Mouse (Mus musculus) left cerebral cortex, adult 8-10 months (tissue): ENCODE results near the gene Oat. TPM values are rescaled to one million over a fixed set of nuclear protein-coding genes. Genes with fewer than 3 reads are reported as not detected.
A peak's percentile ranks its signal among the peaks of the same experiment; 100 is the strongest.

Experiments used
- DNase-seq, 2 experiments: peaks; one replicate each; pipeline ENCODE4 v3.0.0; 2022; ENCODE audit warnings: low spot score in 2 of 2
- total RNA-seq, 4 experiments: library from RNA; stranded (reverse); gene quantifications; 2 replicates each; pipeline ENCODE4 v1.2.4; 2022

Gene Oat
- total RNA-seq, 4 experiments from 2014 or later: 92.1 to 104 (median 98.2) TPM

DNA sequence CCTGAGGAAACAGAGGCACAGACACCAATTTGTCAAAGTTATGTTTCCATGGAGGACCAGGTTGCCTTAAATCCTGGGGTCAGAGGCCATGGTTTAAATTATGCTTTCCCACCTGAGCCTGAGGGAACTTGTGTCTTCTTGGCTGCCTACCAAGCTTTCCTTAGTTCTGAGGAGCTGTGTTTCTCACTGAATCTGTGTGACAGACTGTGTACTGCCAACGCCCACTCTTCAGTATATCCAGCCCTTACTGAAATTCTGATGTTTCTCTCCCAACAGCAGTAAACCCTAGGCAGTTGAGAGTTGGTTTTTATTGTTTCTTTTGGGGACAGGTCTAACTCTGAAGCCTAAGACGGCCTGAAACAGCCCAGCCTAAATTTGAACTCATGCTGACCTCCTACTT lies 17.6 kb upstream of the Oat start:
- no peak for DNase-seq

DNA sequence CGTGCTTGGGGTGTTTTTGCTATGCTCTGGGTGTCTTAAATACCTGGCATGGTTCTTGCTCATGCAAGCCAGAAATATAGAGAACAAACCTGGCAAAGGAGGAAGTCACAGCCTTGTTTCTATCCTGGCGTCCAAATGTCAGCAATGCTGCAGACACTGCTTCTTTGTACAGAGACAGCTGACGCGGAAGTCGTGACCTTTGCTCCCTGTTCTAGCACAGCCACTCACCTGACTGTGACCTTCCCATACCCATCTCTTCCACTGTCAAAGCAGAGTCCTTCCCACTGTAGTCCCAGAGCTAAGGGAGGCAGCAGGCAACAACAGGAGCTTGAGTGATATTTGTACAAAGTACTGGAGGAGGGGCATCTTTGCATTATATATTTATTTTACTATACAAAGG lies 13.4 kb upstream of the Oat start:
- no peak for DNase-seq

DNA sequence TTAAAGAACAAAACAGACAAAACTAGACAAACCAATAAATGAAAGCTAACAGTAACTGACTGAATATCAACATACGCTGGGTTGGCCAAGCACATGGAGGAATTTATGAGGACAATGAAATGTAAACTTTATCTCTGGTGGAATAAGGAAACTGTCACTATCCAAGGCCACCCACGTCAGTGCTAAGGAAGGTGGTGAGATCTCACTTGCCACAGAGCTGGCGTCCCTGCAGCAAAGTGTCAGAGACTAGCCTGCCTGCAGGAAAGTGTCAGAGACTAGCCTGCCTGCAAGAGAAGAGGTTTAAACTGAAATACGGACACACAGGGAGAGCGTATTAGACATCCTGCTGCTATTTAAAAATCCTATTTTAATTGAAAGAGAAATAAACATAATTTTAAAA lies 11.0 kb upstream of the Oat start:
- no peak for DNase-seq

DNA sequence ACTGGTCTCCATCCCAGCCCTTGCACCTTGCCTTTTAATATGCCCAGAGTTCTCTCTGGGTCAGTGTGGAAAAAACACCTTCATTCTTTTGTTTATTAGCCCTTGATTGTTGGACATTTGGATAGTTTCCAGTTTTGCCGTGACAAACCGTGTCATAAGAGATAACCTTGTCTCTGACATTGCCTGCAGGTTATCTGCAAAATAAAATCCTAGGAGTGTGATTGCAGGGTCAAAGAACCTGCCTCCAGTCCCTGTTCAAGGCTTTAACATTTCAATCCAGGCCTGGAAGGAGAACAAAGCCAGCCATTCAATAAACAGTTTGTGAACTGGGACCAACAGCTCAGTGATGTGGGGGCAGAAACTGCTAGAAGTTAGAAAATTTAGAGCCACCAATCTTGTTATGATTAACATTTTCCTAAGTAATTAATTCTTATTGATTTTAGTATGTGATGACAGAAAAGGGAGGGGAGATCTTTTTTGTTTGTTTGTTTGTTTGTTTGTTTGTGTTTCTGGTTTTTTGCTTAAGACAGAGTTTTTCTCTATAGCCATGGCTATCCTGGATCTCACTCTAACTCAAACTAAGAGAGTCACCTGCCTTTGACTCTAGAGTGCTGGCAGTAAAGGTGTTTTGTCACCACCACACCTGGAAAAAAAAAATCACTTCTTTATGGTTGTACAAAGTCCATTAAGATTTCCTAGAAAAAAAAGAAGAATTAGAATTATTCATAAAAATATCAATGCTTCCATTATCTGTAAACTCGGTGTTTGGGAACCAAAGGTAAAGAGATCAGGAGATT lies 9.7 kb upstream of the Oat start:
- no peak for DNase-seq

DNA sequence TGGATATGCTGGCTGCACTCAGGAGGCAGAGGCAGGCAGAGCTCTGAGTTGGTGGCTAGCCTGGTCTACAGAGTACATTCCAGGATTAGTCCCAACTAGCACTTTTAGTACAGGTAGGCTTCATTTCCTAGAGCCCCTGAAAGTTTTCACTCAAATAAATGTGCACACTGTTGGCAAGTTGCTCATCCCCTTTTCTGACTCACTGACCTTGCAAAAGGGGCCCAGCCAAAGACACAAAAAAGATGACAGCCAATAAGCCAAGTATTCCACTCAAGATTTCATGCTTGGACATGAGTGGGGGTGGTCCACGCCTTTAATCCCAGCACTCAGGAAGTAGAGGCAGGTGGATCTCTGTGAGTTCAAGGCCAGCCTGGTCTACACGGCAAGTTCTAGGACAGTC lies 5.2 kb upstream of the Oat start:
- no peak for DNase-seq

DNA sequence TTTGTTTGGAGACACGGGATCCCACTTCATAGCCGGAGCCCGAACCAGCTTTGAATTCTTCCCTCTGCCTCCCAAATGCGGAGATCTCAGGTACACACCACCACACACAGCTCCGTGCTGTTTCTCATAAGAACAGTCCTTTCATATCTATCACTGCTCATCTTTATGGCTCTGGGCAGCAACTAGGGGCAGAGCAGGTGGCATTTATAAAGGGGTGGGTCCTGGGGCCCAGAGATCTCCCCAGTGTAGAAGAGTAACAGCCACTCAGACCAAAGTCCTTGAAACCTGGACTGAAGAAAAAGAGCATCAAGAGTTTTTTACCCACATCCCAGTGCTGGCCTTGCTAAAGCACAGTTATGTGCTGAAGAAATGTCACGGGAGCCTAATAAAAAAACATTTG lies 4.3 kb upstream of the Oat start:
- no peak for DNase-seq

DNA sequence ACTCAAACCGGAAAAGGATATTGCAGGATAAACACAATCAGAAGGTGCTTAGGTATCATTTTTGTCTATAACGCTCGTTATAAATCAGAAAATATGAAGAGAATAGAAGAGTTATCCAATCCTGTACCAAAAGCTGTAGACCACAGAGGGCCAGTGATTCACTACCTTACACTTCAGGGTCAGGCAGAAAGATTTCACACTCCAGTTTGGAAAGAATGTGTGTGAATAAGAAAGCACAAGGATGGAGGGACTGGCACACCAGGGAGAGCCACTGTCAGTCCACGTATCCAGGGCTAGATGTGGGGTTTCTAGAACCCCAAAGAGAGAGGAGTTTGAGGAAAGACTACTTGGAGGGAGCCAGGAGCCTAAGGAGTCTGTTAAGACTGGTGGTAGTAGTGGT lies 693 bp upstream of the Oat start:
- no peak for DNase-seq

DNA sequence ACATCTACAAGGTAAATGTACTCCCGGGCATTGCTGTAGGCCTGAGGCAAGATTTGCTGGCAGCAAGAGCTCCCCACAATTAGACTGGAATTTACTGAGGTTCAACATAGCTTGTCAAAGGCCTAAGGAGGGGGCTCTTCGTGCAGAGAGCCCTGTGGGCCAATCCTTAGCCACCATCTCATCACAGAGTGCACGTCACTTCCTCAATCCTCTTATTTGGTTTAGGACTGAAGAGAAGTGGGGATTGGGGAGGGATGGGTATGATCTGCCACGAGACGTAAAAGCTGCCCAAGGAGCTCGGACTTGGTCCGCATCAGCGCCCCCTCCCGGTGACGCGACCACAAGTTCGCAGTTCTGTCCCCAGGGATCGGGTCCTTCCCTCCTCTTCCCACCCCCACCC lies 575 bp downstream of the Oat start:
- peak; percentile 55 to 86 for DNase-seq

DNA sequence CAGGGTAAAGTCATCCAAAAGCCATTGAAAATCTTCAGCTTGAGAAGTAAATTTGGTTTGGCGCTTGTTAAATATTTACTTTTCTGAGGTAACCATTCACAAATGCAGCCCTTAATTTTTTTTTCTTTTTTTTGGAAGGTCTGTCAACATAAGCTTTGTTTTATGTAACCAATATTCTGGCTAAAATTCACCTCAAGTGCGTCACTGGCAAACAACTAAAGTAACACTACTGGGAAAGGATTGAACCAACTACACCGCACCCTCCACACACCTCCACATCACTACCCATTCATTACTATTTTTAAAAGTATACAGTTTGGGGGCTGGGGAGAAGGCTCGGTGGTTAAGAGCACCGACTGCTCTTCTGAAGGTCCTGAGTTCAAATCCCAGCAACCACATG lies 1.6 kb downstream of the Oat start:
- DNase-seq: no peak

DNA sequence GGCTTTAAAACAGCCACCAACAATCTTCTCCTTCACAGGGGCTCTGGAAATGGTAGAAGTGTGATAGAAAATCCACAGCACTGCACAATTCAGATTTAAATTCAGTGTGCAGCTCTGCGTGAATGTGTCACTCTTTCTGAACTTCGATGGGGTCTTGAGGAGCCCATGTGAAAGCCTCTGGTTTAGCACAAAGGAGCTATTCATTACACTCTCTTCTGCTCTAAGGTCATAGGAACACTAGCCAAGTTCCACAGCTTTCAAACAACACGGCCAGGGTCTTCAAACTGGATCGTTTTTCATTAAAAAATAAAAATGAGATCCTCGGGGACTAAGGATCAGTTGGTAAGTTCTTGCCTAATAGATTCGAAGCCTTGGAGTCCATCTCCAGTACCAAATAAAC lies 3.0 kb downstream of the Oat start:
- DNase-seq: no peak

DNA sequence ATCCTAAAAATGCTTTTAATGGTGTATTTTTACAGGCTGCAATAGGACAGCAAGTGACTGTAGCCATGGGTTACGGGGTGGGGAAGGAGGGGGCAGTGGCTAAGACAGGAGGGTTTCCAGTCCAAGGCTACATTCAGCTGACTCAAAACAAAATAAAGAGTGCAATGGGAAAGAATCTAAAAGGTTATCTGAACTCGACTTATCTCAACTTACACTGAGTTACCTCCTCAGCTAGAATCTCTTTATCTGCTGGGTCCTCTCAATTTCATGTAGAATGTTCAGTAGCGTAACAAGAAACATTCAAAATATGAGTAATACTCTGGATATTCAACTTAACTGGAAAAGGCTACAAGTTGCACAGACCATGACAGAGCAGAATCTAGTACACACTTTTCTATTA lies 3.5 kb downstream of the Oat start:
- no peak for DNase-seq

DNA sequence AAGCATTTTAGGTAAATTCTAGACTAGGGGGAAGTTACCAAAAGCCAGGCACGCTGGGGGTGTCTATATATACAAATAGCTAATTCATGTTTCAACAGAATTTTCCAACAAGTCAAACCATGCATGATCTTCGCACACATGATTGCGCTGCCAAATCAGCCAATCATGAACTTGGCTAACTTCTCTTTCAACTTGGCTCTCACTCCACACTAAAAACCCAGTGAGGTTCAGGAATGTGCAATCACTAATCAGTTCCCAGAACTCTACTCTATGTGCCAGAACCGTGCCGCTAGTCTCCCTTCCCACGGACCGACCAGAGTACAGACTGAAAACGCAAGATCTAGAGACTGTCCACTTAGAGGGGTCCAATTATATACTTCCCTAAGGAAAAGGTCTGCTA lies 4.7 kb downstream of the Oat start:
- no peak for DNase-seq

DNA sequence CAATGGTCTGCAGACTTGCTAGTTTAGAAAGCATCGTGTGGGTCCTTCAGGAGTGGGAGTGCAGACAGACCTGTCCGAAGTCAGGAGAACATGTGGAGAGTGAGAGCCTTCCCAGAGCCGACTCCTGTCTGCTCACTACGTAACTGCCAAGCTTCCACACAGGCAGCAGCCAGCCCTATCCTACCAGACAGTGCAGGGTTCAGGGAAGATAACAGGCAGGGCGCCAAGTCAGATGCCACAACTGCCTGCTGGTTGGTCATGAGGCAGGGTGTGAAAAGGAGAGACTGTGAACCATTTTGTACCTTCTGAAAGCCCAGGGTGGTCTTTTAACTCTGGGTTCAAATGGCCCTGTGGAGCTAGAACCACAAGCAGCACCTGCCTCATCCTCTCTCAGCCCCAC lies 6.1 kb downstream of the Oat start:
- no peak for DNase-seq

DNA sequence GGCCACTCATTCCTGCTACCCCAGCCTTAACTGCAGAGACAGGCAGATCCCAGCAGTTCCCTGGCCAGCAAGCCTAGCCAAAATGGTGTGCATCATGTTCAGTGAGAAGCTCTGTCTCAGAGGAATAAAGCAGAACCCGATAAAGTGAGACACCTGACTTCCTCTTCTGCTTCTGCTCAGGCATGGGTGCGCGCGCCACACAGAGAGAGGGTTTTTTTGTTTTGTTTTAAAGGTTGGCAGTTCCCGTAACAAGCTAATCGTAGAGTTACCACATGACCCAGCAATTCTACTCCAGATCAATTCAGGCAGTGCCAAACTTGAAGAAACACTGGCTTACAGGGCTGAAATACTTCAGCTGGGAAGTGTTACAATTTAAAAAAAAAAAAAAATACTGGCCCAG lies 7.4 kb downstream of the Oat start:
- DNase-seq: no peak

DNA sequence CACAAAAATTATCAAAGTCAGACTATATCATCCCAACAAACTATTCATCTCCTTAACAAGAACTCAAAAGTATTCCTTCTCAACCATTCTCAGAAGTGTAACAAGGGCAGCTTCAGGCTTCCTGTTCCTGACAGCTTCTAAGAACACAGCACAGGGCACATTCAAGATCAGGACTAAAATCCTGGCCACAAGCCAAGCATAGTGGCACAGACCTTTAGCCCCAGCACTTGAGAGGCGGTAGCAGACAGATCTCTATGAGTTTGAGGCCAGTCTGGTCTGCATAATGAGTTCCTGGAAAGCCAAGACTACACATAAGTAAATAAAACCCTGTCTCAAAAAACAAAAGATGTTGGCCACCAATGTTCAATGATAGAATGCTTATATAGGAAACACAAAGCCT lies 10.4 kb downstream of the Oat start:
- no peak for DNase-seq

DNA sequence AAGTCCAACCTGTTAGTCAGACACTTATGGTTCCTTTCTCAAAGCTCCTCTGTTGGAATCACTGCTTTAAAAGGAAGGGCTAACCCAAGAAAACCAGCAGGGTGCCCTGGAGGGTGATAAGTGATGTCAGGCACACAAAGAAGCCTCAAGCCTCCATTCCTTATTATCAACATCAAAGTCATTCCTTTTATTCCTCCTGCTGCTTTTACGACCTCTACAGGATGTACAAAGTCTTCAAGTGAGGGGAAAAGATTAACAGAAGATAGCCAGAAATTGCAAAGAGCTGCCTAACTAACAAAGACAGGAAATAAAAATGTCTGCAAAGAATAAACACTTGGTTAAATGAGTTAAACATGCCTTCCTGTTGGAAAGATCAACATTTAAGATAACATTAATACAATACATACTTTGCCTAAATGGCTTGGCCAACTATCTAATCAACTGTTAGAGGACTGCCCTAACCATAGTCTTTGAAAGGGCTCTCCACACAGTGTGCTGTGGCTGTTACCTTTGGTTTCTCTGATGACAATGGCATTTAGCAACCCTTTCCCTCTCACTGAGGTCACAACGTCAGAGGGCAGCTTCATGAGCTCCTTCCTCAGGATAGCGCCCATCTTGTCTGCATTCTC lies 16.9 kb downstream of the Oat start:
- no peak for DNase-seq

DNA sequence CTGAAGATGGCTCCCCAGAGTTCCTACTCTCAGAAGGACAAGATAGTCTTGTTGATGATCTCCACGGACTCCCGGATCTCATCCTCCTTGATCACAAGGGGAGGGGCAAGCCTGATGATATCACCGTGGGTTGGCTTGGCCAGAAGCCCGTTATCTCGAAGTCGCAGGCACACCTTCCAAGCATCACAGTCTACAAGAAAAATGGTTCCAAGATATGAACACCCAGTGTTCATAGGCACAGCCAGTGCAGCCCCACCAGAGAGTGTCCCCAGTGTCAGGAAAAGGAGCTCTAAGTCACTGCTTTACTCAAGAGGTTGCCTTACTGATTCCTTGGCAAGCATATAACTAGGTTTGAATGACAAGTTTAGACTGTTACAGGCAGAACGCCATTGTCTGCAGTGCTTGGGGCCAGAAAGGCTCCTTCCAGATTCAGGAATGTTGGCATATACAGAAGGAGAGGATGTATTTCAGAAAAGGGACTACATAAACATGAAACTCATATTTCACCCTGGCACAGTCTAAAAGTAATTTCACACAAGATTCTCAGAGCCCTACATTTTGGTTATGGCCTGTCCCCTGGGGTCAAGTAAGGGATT lies 18.0 kb downstream of the Oat start:
- DNase-seq: no peak

DNA sequence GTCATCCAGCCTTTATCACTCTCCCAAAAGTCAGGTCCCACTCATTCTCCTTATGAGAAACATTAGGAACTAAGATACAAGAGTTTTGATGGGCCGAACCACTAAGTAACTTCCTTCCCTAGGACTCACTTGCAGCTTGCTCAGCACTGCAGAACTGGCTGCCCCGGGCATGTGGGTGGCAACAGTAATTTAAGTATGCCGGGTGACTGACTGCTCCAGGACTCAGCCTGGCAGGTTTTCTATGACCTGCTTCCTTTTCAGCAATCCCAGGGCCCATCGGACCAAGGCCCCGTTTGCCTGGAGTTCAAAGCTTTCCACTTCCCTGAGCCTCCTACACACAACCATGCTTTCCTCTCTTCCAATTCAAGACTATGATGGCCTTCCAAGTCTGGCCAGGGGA lies 19.6 kb downstream of the Oat start:
- DNase-seq: no peak

DNA sequence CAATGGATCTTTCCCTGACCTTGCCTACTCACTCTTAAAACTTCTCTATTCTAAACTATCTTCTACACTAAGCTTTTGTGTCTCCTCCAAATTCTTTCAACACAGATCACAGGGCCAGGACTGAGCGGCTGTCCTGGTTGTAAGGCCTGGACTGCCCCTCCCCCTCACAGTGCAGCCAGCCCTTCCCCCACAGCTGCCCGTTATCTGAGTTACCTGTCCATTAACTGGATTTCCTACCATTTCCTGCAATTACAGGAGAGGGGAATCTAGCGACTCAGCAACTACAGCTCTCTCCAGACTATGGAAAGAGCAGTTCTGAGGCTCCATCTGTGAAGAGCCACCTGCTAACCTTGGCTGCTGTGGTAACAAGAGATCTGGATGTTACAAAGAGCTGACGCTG lies 20.3 kb downstream of the Oat start:
- DNase-seq: no peak

DNA sequence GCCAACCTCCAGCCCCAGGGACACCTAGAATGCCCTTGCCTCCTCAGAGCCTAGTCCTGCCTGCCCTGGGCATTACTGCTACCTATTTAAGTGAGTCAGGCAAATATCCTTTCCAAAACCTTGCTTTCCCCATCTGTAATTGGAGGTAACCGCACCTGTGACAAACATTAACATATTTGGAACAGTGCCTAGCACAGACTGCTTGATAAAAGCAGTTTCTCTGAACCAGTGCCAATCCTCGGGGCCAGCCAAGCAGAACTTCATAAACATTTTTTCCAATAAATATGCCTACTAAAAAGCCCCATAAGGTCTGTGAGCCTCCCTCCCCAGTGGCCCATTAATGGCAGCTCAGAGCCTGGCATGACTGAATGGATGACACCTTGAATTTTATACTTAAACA lies 22.1 kb downstream of the Oat start:
- DNase-seq: no peak

DNA sequence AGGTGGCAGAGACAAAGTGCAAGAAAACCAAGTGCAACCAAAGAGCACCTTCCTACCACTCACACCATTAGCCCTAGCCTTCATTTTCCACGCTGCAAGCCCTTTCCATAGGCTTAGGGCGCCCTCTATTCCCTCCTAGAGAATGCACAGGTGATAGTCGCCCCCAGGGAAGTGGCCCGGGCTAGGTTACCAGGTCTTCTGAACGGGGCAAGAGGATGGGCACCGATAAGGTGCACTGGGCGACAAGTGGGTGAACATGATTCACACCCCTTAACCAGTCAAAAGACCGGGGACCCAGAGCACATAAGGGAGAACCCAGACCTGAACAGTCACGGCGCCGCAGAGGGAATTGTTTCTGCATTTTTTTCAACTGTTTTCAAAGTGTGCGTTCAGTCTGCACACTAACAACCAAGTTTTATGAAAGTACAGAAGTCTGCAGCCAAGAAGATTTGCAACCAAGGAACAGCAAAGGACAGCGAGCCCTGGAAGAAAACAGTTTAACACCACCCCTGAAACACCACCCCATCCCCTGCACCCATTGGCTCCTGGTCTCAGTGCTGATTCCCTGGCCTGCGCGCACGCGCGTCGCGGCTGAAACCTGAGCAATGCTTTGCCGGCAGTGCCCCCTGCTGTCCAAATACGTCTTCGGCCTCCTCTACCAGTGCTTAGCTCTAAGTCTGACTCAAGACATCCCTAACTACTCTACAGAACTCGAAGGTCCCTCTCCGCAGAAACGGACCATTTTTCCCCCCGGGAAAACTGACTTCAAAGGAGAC lies 24.7 kb downstream of the Oat start:
- DNase-seq: peak; percentile 91 to 94

DNA sequence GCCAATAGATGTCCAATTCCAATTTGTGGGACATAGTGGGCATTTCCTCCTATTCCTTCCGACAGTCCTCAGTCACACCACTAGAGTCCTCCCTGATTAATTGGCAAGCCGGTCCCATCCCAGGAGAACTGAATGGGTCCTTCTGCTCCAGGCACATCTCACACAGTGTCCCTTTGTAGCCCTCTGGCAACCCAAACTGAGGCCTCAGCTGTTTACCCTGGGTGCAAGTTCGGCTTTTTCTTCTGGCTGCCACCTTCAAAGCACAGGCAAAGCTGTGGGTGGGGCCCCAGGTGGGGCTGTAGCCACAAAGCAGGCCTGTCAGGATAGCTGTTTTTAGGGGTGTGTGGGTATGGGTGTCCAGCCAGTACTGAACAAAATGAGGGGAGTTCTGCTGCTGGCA lies 29.1 kb downstream of the Oat start:
- DNase-seq: no peak
